In the genomic region with DNA sequence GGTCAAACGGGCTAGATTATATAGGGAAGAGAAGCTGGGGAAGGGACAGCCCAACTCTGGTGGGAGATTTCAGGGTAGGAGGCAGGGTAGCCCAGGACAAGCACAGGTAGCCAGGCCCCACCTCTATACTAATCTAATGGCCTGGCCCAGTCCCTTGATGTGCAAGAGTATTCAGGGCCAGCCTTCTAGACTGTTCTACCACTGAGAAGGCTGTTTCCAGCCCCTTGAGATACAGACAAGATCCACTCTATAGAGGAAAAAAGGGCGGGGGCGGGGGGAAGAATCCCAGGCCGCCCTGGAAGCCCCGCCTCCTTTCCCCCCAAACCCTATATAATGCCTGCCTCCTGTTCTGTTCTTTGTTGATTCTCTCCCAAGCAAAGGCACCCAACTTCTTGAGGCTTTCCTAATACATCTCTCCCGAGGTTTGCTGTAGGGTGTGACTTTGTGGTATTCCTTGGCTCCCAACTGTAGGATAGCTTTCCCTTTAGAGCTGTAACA, we compare ENCODE assay signal across 9 mouse cellular contexts. TPM values are rescaled to one million over a fixed set of nuclear protein-coding genes. Genes with fewer than 3 reads are reported as not detected.
A peak's percentile ranks its signal among the peaks of the same experiment; 100 is the strongest.
DNase-seq lines count a peak whose midpoint lies in the region; ATAC-seq and TF ChIP-seq lines count a peak whose summit lies in the region.
"Had no signal": no experiment of that assay in that cellular context is flagged by ENCODE, and none has a peak within 500 bp of the region (broad histone marks: within the 10 kb centered on the region; RNA-seq: fewer than 3 reads in every experiment).

No protein-coding gene starts in this region.

- intact Hi-C loops in left cerebral cortex, adult 2 months (cut with DNase I) = loop anchor here (5.0 kb wide), 2 partner anchors 123 to 142 kb away; a partner anchor contains a TSS

- no peak overlapping the region; the same call in none of the 2 replicates for H3K27ac ChIP-seq in left cerebral cortex, adult 2 months
- H3K27ac ChIP-seq in embryonic facial prominence, embryonic 13.5 days = peak overlapping the region; percentile 99
- H3K27ac ChIP-seq in intestine, embryonic 15.5 days = no peak overlapping the region
- H3K27ac ChIP-seq in neural tube, embryonic 13.5 days (replicated peaks) = peak overlapping the region; percentile 98; the same call in 1 of the 2 replicates

- no peak for TF ChIP-seq CTCF in left cerebral cortex, adult 2 months (IDR thresholded peaks at IDR 0.05)

- WGBS in embryonic facial prominence, embryonic 13.5 days = 67% methylated on average over 6 of the region's 6 CpGs
- WGBS in intestine, embryonic 15.5 days = 70% methylated on average over 6 of the region's 6 CpGs
- WGBS in neural tube, embryonic 13.5 days = 77% methylated on average over 6 of the region's 6 CpGs

- H3K27me3 ChIP-seq in embryonic facial prominence, embryonic 13.5 days = no peaks in the 10 kb centered on the region
- H3K27me3 ChIP-seq in intestine, embryonic 15.5 days (replicated peaks) = no peaks in the 10 kb centered on the region
- no peaks in the 10 kb centered on the region for H3K27me3 ChIP-seq in neural tube, embryonic 13.5 days

- H3K4me2 ChIP-seq in embryonic facial prominence, embryonic 13.5 days = peak overlapping the region; percentile 60
- peak overlapping the region; percentile 52 for H3K4me2 ChIP-seq in intestine, embryonic 15.5 days (replicated peaks)
- peak overlapping the region; percentile 84 for H3K4me2 ChIP-seq in neural tube, embryonic 13.5 days

- no peak for ATAC-seq in embryonic facial prominence, embryonic 13.5 days (ENCODE audit: insufficient number of reproducible peaks, insufficient read depth, low FRiP score, low TSS enrichment, low read depth)
- no peak for ATAC-seq in intestine, embryonic 15.5 days
- ATAC-seq in neural tube, embryonic 13.5 days (ENCODE audit: low read depth) = no peak
- no peak for ATAC-seq in CD4-positive, CD25-positive, alpha-beta regulatory T cell, adult 4 months

- H3K9me3 ChIP-seq in embryonic facial prominence, embryonic 13.5 days = peaks cover 4% of the 10 kb centered on the region; the same call in 1 of the 2 replicates
- H3K9me3 ChIP-seq in intestine, embryonic 15.5 days = no peaks in the 10 kb centered on the region
- no peaks in the 10 kb centered on the region for H3K9me3 ChIP-seq in neural tube, embryonic 13.5 days

- peaks cover 23% of the 10 kb centered on the region for H3K4me1 ChIP-seq in embryonic facial prominence, embryonic 13.5 days
- peaks cover 15% of the 10 kb centered on the region for H3K4me1 ChIP-seq in intestine, embryonic 15.5 days (replicated peaks)
- H3K4me1 ChIP-seq in neural tube, embryonic 13.5 days (replicated peaks) = peaks cover 36% of the 10 kb centered on the region

- H3K4me3 ChIP-seq in left cerebral cortex, adult 2 months = peak overlapping the region; percentile 58
- H3K4me3 ChIP-seq in embryonic facial prominence, embryonic 13.5 days = peak overlapping the region; percentile 61
- H3K4me3 ChIP-seq in intestine, embryonic 15.5 days (replicated peaks) = peak overlapping the region; percentile 63
- peak overlapping the region; percentile 62 for H3K4me3 ChIP-seq in neural tube, embryonic 13.5 days

- H3K9ac ChIP-seq in embryonic facial prominence, embryonic 13.5 days = peak overlapping the region; percentile 88; the same call in 1 of the 2 replicates
- H3K9ac ChIP-seq in intestine, embryonic 15.5 days = peak overlapping the region; percentile 82
- peak overlapping the region; percentile 88 for H3K9ac ChIP-seq in neural tube, embryonic 13.5 days

- H3K36me3 ChIP-seq in embryonic facial prominence, embryonic 13.5 days = peaks cover 19% of the 10 kb centered on the region
- 0 out of 2 replicates have a peak, but pooled peaks cover 4% of the 10 kb centered on the region for H3K36me3 ChIP-seq in intestine, embryonic 15.5 days
- H3K36me3 ChIP-seq in neural tube, embryonic 13.5 days = peaks cover 17% of the 10 kb centered on the region

- no peak for DNase-seq in left cerebral cortex, adult 2 months (ENCODE audit: extremely low spot score in 1 of 2, low spot score in 2 of 2)
- DNase-seq in left cerebral cortex, adult 9 months (ENCODE audit: low spot score in 2 of 2) = no peak
- DNase-seq in layer of hippocampus, postnatal 10 days (ENCODE audit: low spot score in 2 of 2) = no peak
- DNase-seq in frontal cortex, adult 2 months (ENCODE audit: extremely low spot score in 1 of 2, low spot score in 1 of 2) = no peak

RNA-seq across cellular contexts. Expression of a gene that starts 0.6 kb away (rescaled TPM):
- total RNA-seq in left cerebral cortex, adult 2 months (2021) = 10 to 100 TPM; 71.7 to 72.1 TPM
- 149 and 151 TPM in 2 replicates for polyA plus RNA-seq in embryonic facial prominence, embryonic 13.5 days (2015; fragmentation: Nextera tagmentation; extraction: Ambion mirVana)
- 71.0 and 82.3 TPM in 2 replicates for polyA plus RNA-seq in intestine, embryonic 15.5 days (2015; fragmentation: Nextera tagmentation; extraction: Ambion mirVana)
- polyA plus RNA-seq in neural tube, embryonic 13.5 days (2015; fragmentation: Nextera tagmentation; extraction: Ambion mirVana) = 102 and 106 TPM in 2 replicates
- 10 to 100 TPM; 74.8 to 96.0 TPM for polyA plus RNA-seq in CD4-positive, CD25-positive, alpha-beta regulatory T cell, adult 4 months (2017; shearing (Covaris generic))
- total RNA-seq in layer of hippocampus, postnatal 10 days (2021) = 10 to 100 TPM; 54.7 to 62.8 TPM
- 34.8 and 35.4 TPM in 2 replicates for polyA plus RNA-seq in frontal cortex, adult 2 months (2012; rRNA removed)

RNA-seq across cellular contexts. Expression of a gene that starts 3.6 kb away (rescaled TPM):
- total RNA-seq in left cerebral cortex, adult 2 months (2021) = 1 to 10 TPM; 7.0 to 7.2 TPM
- 14.5 and 18.7 TPM in 2 replicates for polyA plus RNA-seq in embryonic facial prominence, embryonic 13.5 days (2015; fragmentation: Nextera tagmentation; extraction: Ambion mirVana)
- polyA plus RNA-seq in intestine, embryonic 15.5 days (2015; fragmentation: Nextera tagmentation; extraction: Ambion mirVana) = 6.0 and 6.1 TPM in 2 replicates
- polyA plus RNA-seq in neural tube, embryonic 13.5 days (2015; fragmentation: Nextera tagmentation; extraction: Ambion mirVana) = 16.2 and 16.4 TPM in 2 replicates
- 10 to 100 TPM; 11.6 to 12.0 TPM for polyA plus RNA-seq in CD4-positive, CD25-positive, alpha-beta regulatory T cell, adult 4 months (2017; shearing (Covaris generic))
- 10 to 100 TPM; 10.3 to 13.1 TPM for total RNA-seq in layer of hippocampus, postnatal 10 days (2021)
- 6.3 and 7.0 TPM in 2 replicates for polyA plus RNA-seq in frontal cortex, adult 2 months (2012; rRNA removed)

RNA-seq across cellular contexts. Expression of a gene that starts 3.8 kb away (rescaled TPM):
- total RNA-seq in left cerebral cortex, adult 2 months (2021) = 1 to 10 TPM; 1.1 to 1.4 TPM
- polyA plus RNA-seq in embryonic facial prominence, embryonic 13.5 days (2015; fragmentation: Nextera tagmentation; extraction: Ambion mirVana) = 1.2 and 2.2 TPM in 2 replicates
- polyA plus RNA-seq in intestine, embryonic 15.5 days (2015; fragmentation: Nextera tagmentation; extraction: Ambion mirVana) = 1.2 and 1.5 TPM in 2 replicates
- polyA plus RNA-seq in neural tube, embryonic 13.5 days (2015; fragmentation: Nextera tagmentation; extraction: Ambion mirVana) = 1.2 and 1.5 TPM in 2 replicates
- polyA plus RNA-seq in CD4-positive, CD25-positive, alpha-beta regulatory T cell, adult 4 months (2017; shearing (Covaris generic)) = 1 to 10 TPM; 1.5 to 3.6 TPM
- total RNA-seq in layer of hippocampus, postnatal 10 days (2021) = 1 to 10 TPM in 1 of 2 experiments, not detected in 1; 2.2 TPM
- 0.61 TPM in 1 of 2 replicates, not detected in the other for polyA plus RNA-seq in frontal cortex, adult 2 months (2012; rRNA removed)

RNA-seq across cellular contexts. Expression of a gene that starts 21.3 kb away (rescaled TPM):
- total RNA-seq in left cerebral cortex, adult 2 months (2021) = 1 to 10 TPM; 3.6 to 3.8 TPM
- 8.3 and 10.8 TPM in 2 replicates for polyA plus RNA-seq in embryonic facial prominence, embryonic 13.5 days (2015; fragmentation: Nextera tagmentation; extraction: Ambion mirVana)
- polyA plus RNA-seq in intestine, embryonic 15.5 days (2015; fragmentation: Nextera tagmentation; extraction: Ambion mirVana) = 3.9 and 4.5 TPM in 2 replicates
- 12.0 and 14.2 TPM in 2 replicates for polyA plus RNA-seq in neural tube, embryonic 13.5 days (2015; fragmentation: Nextera tagmentation; extraction: Ambion mirVana)
- polyA plus RNA-seq in CD4-positive, CD25-positive, alpha-beta regulatory T cell, adult 4 months (2017; shearing (Covaris generic)) = 10 to 100 TPM in 1 of 2 experiments, 1 to 10 TPM in 1; 8.6 to 11.9 TPM
- 1 to 10 TPM; 3.2 to 4.1 TPM for total RNA-seq in layer of hippocampus, postnatal 10 days (2021)
- 2.6 and 3.4 TPM in 2 replicates for polyA plus RNA-seq in frontal cortex, adult 2 months (2012; rRNA removed)
- total RNA-seq: adrenal gland, postnatal 14 days had no signal

RNA-seq across cellular contexts. Expression of a gene that starts 27.8 kb away (rescaled TPM):
- 10 to 100 TPM; 34.3 to 37.8 TPM for total RNA-seq in left cerebral cortex, adult 2 months (2021)
- polyA plus RNA-seq in embryonic facial prominence, embryonic 13.5 days (2015; fragmentation: Nextera tagmentation; extraction: Ambion mirVana) = 11.3 and 19.2 TPM in 2 replicates
- polyA plus RNA-seq in intestine, embryonic 15.5 days (2015; fragmentation: Nextera tagmentation; extraction: Ambion mirVana) = 6.7 and 8.3 TPM in 2 replicates
- polyA plus RNA-seq in neural tube, embryonic 13.5 days (2015; fragmentation: Nextera tagmentation; extraction: Ambion mirVana) = 13.4 and 13.8 TPM in 2 replicates
- 10 to 100 TPM; 13.2 to 20.3 TPM for polyA plus RNA-seq in CD4-positive, CD25-positive, alpha-beta regulatory T cell, adult 4 months (2017; shearing (Covaris generic))
- 10 to 100 TPM; 28.0 to 32.8 TPM for total RNA-seq in layer of hippocampus, postnatal 10 days (2021)
- 9.1 and 9.3 TPM in 2 replicates for polyA plus RNA-seq in frontal cortex, adult 2 months (2012; rRNA removed)

Comparison
In these comparisons a context has a peak if more than half of its experiments do, and no peak if none do; other contexts are left out.
1. H3K27ac ChIP-seq: peak in embryonic facial prominence, embryonic 13.5 days (single experiment) and neural tube, embryonic 13.5 days (single experiment); none in left cerebral cortex, adult 2 months (single experiment) and intestine, embryonic 15.5 days (single experiment).
2. Peak in every context shown above with its lines, with median percentiles within 50 percentile points of each other: H3K4me3 ChIP-seq, H3K4me2 ChIP-seq and H3K9ac ChIP-seq.